Mouse (Mus musculus): ENCODE data around the gene Slc30a1. TPM values are rescaled to one million over a fixed set of nuclear protein-coding genes. Genes with fewer than 3 reads are reported as not detected.

Gene Slc30a1
- polyA plus RNA-seq (2012; rRNA removed) (3.8 and 5.9 TPM in 2 replicates), polyA plus RNA-seq (2014; fragmentation: Nextera tagmentation; extraction: Ambion mirVana) (2.1 and 3.2 TPM in 2 replicates)

DNA sequence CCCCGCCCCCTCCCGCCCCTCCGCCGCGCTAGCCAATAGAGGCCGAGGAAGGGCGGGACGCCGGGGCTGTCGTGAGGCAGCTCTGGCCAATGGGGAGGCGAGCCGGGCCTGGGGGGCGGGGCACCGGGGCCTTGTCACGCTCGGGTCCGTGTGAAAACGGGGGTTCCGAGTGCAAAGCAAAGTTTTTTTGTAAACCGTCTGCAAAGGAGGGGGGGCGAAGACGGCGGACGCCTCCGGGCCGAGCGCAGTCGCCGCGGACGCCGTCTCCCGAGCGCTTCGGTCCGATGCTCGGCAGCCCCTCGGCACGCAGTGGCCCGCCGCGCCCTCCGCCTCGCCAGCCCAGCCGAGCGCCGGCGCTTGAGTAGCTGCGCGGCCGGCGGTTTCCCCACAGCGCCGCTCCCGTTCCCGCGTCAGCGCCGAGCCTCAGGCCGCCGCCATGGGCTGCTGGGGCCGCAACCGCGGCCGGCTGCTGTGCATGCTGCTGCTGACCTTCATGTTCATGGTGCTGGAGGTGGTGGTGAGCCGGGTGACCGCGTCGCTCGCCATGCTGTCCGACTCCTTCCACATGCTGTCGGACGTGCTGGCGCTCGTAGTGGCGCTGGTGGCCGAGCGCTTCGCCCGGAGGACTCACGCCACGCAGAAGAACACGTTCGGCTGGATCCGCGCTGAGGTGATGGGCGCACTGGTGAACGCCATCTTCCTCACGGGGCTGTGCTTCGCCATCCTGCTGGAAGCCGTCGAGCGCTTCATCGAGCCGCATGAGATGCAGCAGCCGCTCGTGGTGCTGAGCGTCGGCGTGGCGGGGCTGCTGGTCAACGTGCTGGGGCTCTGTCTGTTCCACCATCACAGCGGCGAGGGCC, at the start of gene Slc30a1:
Slc30a1 (plus strand) TSS at position 197 of the 860 bp plus-strand sequence.
- DNase-seq (ENCODE audit: low read depth in 3 of 3, low spot score in 3 of 3) = peak; percentile 94 to 95 (median 95)
- TF ChIP-seq EP300 (IDR thresholded peaks at IDR 0.05; ENCODE audit: low read depth) (no peak), CTCF (IDR thresholded peaks at IDR 0.05; ENCODE audit: low read depth) (no peak; the same call in 1 of the 2 replicates)
- under 1% methylated on average over 104 of the region's 104 CpGs for WGBS (ENCODE audit: insufficient replicate concordance)
- Histone ChIP-seq H3K9me3 (ENCODE audit: control insufficient read depth, low read length) (no peaks in the 10 kb centered on the region), H3K27ac (peak within 1 kb of the TSS; percentile 75), H3K4me1 (replicated peaks; ENCODE audit: control insufficient read depth in 2 of 2, insufficient read depth in 2 of 2, low read length in 1 of 2) (peaks cover 29 to 30% of the 10 kb centered on the region in 2 experiments), H3K36me3 (replicated peaks; ENCODE audit: control insufficient read depth, insufficient read depth, low read depth) (peaks cover 26% of the 10 kb centered on the region), H3K4me3 (ENCODE audit: insufficient read depth in 1 of 2, low read depth in 2 of 2, low read length in 2 of 2) (peak within 1 kb of the TSS; percentile 74 to 90), H3K27me3 (ENCODE audit: control insufficient read depth, insufficient read depth, low read length) (no peaks in the 10 kb centered on the region), H3K9ac (replicated peaks) (peak within 1 kb of the TSS; percentile 91), H3K4me2 (ENCODE audit: low read depth) (peak within 1 kb of the TSS; percentile 94)
- peak; percentile 95 for ATAC-seq (ENCODE audit: insufficient read depth)

DNA sequence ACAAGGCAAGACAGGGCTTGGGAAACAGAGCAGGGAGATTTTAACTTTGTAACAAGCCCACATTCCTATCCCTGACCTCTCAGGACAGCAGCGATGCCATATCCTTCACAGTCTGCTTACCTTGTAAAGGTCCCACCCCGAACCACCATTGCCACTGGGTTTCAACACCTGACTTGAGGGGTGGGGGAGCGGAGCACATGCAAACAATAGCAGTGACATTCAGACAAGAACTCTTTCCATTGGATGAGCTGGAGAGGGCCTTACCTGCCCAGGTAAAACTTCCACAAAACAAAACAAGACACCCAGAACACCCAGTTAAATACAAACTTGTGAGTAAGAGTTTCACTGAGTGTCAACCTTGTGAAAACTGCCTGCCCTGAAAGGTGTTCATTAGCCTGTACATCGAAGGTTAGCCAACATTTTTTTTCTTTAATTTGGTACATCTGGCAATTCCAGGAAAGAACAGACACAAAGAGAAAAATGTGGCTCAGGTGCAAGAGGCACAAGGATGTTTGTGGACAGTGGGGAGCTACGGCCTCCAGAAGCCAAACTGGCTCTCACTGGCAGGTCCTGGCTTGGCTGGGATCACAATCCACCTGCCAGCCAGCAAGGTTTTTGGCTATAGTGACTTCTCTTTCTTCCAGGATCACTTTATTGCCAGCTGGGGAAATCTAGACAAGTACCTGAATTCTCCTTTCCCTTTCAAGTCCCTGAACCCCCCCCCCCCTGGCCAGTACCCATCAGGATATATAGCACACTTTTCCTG, 49.5 kb upstream of the Slc30a1 start:
- DNase-seq (ENCODE audit: low read depth in 3 of 3, low spot score in 3 of 3) (no peak), ATAC-seq (ENCODE audit: insufficient read depth) (no peak)
- H3K27me3 ChIP-seq (ENCODE audit: control insufficient read depth, insufficient read depth, low read length) = no peaks in the 10 kb centered on the region
- no peak overlapping the region for H3K4me3 ChIP-seq (ENCODE audit: insufficient read depth in 1 of 2, low read depth in 2 of 2, low read length in 2 of 2)
- no peaks in the 10 kb centered on the region for H3K36me3 ChIP-seq (replicated peaks; ENCODE audit: control insufficient read depth, insufficient read depth, low read depth)
- peak overlapping the region; percentile 97; the same call in 1 of the 2 replicates for H3K27ac ChIP-seq
- no peak overlapping the region for H3K4me2 ChIP-seq (ENCODE audit: low read depth)
- peak overlapping the region; percentile 68; the same call in 1 of the 2 replicates for H3K9ac ChIP-seq (replicated peaks)
- WGBS (ENCODE audit: insufficient replicate concordance) = 81% methylated on average over 5 of the region's 5 CpGs
- H3K4me1 ChIP-seq (replicated peaks; ENCODE audit: control insufficient read depth in 2 of 2, insufficient read depth in 2 of 2, low read length in 1 of 2) = peaks cover 37 to 47% of the 10 kb centered on the region in 2 experiments
- H3K9me3 ChIP-seq (ENCODE audit: control insufficient read depth, low read length) = no peaks in the 10 kb centered on the region
- TF ChIP-seq CTCF (IDR thresholded peaks at IDR 0.05; ENCODE audit: low read depth) = no peak
- TF ChIP-seq EP300 (IDR thresholded peaks at IDR 0.05; ENCODE audit: low read depth) = no peak

DNA sequence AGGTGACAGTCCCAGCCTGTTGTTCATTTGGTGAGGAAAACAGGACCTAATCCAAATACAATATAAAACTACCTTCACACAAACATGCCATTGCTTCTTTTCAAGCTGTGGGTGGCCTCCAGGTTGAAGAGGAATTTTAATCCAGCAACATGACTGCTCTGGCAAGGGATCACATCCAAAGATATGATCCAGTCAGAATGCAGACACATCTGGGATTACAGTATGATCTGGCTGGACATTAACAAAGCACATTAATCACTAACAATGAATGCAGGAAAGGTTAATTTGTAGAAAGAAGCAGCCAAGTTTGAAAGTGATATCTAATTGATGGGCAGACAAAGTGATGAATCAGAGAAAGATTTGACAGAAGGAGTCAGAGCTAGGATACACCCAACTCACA, 48.4 kb upstream of the Slc30a1 start:
- no peaks in the 10 kb centered on the region for H3K9me3 ChIP-seq (ENCODE audit: control insufficient read depth, low read length)
- no peak overlapping the region for H3K4me3 ChIP-seq (ENCODE audit: insufficient read depth in 1 of 2, low read depth in 2 of 2, low read length in 2 of 2)
- H3K4me2 ChIP-seq (ENCODE audit: low read depth) = no peak overlapping the region
- no peak overlapping the region for H3K9ac ChIP-seq (replicated peaks)
- DNase-seq (ENCODE audit: low read depth in 3 of 3, low spot score in 3 of 3) = no peak
- no peaks in the 10 kb centered on the region for H3K27me3 ChIP-seq (ENCODE audit: control insufficient read depth, insufficient read depth, low read length)
- no peaks in the 10 kb centered on the region for H3K36me3 ChIP-seq (replicated peaks; ENCODE audit: control insufficient read depth, insufficient read depth, low read depth)
- ATAC-seq (ENCODE audit: insufficient read depth) = no peak
- TF ChIP-seq EP300 (IDR thresholded peaks at IDR 0.05; ENCODE audit: low read depth) (no peak), CTCF (IDR thresholded peaks at IDR 0.05; ENCODE audit: low read depth) (no peak)
- H3K4me1 ChIP-seq (replicated peaks; ENCODE audit: control insufficient read depth in 2 of 2, insufficient read depth in 2 of 2, low read length in 1 of 2) = peaks cover 32 to 38% of the 10 kb centered on the region in 2 experiments
- no peak overlapping the region for H3K27ac ChIP-seq

DNA sequence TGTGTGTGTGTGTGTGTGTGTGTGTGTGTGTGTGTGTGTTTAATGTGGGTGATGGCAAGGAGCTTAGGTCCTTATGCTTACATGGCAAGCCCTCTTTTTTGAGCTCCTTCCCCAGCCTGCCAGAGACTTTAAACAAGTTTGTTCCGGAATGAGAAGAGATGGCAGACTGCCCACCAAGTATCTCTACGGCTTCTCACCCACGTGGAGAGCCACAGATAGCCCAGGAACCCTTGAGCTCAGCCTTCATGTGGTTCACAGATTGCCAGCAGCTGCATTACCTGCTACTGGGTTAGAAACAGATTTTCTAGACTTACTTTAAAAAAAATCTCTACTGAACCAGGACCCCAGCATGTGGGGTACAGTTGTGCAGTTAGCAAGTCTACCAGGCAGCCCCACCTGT, 46.7 kb upstream of the Slc30a1 start:
- 64% methylated on average over 3 of the region's 3 CpGs for WGBS (ENCODE audit: insufficient replicate concordance)
- no peak for ATAC-seq (ENCODE audit: insufficient read depth)
- no peaks in the 10 kb centered on the region for H3K27me3 ChIP-seq (ENCODE audit: control insufficient read depth, insufficient read depth, low read length)
- H3K36me3 ChIP-seq (replicated peaks; ENCODE audit: control insufficient read depth, insufficient read depth, low read depth) = no peaks in the 10 kb centered on the region
- no peak overlapping the region for H3K9ac ChIP-seq (replicated peaks)
- TF ChIP-seq CTCF (IDR thresholded peaks at IDR 0.05; ENCODE audit: low read depth) (no peak), EP300 (IDR thresholded peaks at IDR 0.05; ENCODE audit: low read depth) (no peak)
- H3K4me1 ChIP-seq (replicated peaks; ENCODE audit: control insufficient read depth in 2 of 2, insufficient read depth in 2 of 2, low read length in 1 of 2) = peaks cover 18 to 22% of the 10 kb centered on the region in 2 experiments
- no peaks in the 10 kb centered on the region for H3K9me3 ChIP-seq (ENCODE audit: control insufficient read depth, low read length)
- no peak overlapping the region for H3K27ac ChIP-seq
- no peak for DNase-seq (ENCODE audit: low read depth in 3 of 3, low spot score in 3 of 3)
- H3K4me3 ChIP-seq (ENCODE audit: insufficient read depth in 1 of 2, low read depth in 2 of 2, low read length in 2 of 2) = no peak overlapping the region
- H3K4me2 ChIP-seq (ENCODE audit: low read depth) = no peak overlapping the region

DNA sequence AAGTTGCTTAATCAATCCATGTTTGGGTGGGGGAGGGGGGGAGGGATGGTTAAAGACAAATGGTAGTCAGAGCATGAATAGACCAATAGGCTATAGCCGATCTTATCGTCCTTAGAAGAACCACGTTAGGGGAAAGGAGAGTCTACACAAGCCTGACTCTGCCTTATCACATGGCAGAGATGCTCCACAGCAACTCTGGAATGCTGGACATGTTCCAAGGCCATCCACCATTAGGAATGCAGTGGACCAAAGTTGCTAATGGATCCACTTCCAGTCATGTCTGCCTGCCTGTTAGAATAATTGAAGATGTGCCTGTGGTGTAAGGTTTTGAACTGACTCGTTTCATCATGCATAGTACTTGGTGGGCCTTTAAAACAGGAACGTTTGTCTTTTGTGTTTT, 45.3 kb upstream of the Slc30a1 start:
- H3K27ac ChIP-seq = no peak overlapping the region
- TF ChIP-seq EP300 (IDR thresholded peaks at IDR 0.05; ENCODE audit: low read depth) (no peak), CTCF (IDR thresholded peaks at IDR 0.05; ENCODE audit: low read depth) (no peak)

More for the DNA sequence above, 45.3 kb upstream of the Slc30a1 start:
- ATAC-seq (ENCODE audit: insufficient read depth) (no peak), DNase-seq (ENCODE audit: low read depth in 3 of 3, low spot score in 3 of 3) (no peak)
- Histone ChIP-seq H3K36me3 (replicated peaks; ENCODE audit: control insufficient read depth, insufficient read depth, low read depth) (no peaks in the 10 kb centered on the region), H3K4me3 (ENCODE audit: insufficient read depth in 1 of 2, low read depth in 2 of 2, low read length in 2 of 2) (no peak overlapping the region), H3K9ac (replicated peaks) (no peak overlapping the region), H3K4me2 (ENCODE audit: low read depth) (no peak overlapping the region), H3K27me3 (ENCODE audit: control insufficient read depth, insufficient read depth, low read length) (no peaks in the 10 kb centered on the region), H3K4me1 (replicated peaks; ENCODE audit: control insufficient read depth in 2 of 2, insufficient read depth in 2 of 2, low read length in 1 of 2) (peaks cover 6 to 10% of the 10 kb centered on the region in 2 experiments), H3K9me3 (ENCODE audit: control insufficient read depth, low read length) (no peaks in the 10 kb centered on the region)
- 56% methylated on average over 5 of the region's 5 CpGs for WGBS (ENCODE audit: insufficient replicate concordance)

All from liver, embryonic 14.5 days (tissue).